Mouse (Mus musculus) heart, postnatal 0 days (tissue): ENCODE results near the gene Srrt. TPM values are rescaled to one million over a fixed set of nuclear protein-coding genes. Genes with fewer than 3 reads are reported as not detected.
"Not testable (repeated sequence)": the region's sequence is repeated elsewhere in the genome, so short reads cannot be mapped to it uniquely, and the experiment has no call there.

Experiments
- ATAC-seq: fragments of 200-750 bp; cut with Nextera tagmentation; 2 replicates; pipeline ENCODE4 v1.8.0; 2017; ENCODE audit warnings: low read depth, moderate number of reproducible peaks, moderate library complexity; ENCODE audit not compliant: insufficient read depth
- DNase-seq: peaks from one replicate; pipeline ENCODE4 v3.0.0-alpha.2; 2016; ENCODE audit warnings: low spot score
- H3K27ac ChIP-seq: fragments of 300-500 bp; sonication (generic); 2 replicates; pipeline ENCODE4 v1.5.1; 2014; ENCODE audit warnings: low read depth, mild to moderate bottlenecking
- H3K27me3 ChIP-seq: fragments of 300-500 bp; sonication (generic); 2 replicates; pipeline ENCODE4 v1.6.1; 2014; ENCODE audit warnings: low read length, mixed read lengths; ENCODE audit not compliant: control insufficient read depth, insufficient read depth
- H3K36me3 ChIP-seq: fragments of 300-500 bp; sonication (generic); replicated peaks from 2 replicates; pipeline ENCODE4 v1.6.1; 2014; ENCODE audit warnings: low read length, mixed read lengths; ENCODE audit not compliant: control insufficient read depth, insufficient read depth
- H3K4me1 ChIP-seq: fragments of 300-500 bp; sonication (generic); 2 replicates; pipeline ENCODE4 v1.6.1; 2014; ENCODE audit warnings: antibody characterized with exemption; ENCODE audit not compliant: control insufficient read depth, insufficient read depth
- H3K4me2 ChIP-seq: fragments of 300-500 bp; sonication (generic); 2 replicates; pipeline ENCODE4 v1.6.1; 2014; ENCODE audit warnings: low read depth, mild to moderate bottlenecking, low read length, moderate library complexity
- H3K4me3 ChIP-seq: fragments of 300-500 bp; sonication (generic); 2 replicates; pipeline ENCODE4 v1.5.1; 2014; ENCODE audit warnings: low read depth, low read length
- H3K9ac ChIP-seq: fragments of 300-500 bp; sonication (generic); replicated peaks from 2 replicates; pipeline ENCODE4 v1.6.1; 2014; ENCODE audit warnings: low read depth, low read length, mixed read lengths
- H3K9me3 ChIP-seq: fragments of 300-500 bp; sonication (generic); replicated peaks from 2 replicates; pipeline ENCODE4 v1.6.1; 2016; ENCODE audit warnings: low read length; ENCODE audit not compliant: control insufficient read depth
- CTCF ChIP-seq: IDR thresholded peaks from 2 replicates; pipeline ENCODE4 v1.5.1; 2016; ENCODE audit warnings: antibody characterized with exemption, control low read depth, low read depth
- EP300 ChIP-seq: IDR thresholded peaks from 2 replicates; pipeline ENCODE4 v1.6.1; 2016; ENCODE audit warnings: antibody characterized with exemption, low read depth
- WGBS: fragments of 180-500 bp; shearing (Covaris S2); extraction: QIAGEN DNeasy Blood & Tissue Kit; methylation state at CpG from one replicate; pipeline ENCODE4 v1.1.7; 2014; 5-methylcytosine and 5-hydroxymethylcytosine counted together
- polyA plus RNA-seq: library from polyadenylated mRNA; unstranded; fragments of >200 nt; fragmentation: Nextera tagmentation; extraction: Ambion mirVana; gene quantifications from 2 replicates; pipeline ENCODE4 v1.2.1, GENCODE M21; 2015
- total RNA-seq: library from RNA; depleted of rRNA; stranded (reverse); fragments of >200 nt; gene quantifications from 2 replicates; pipeline ENCODE4 v1.2.3, GENCODE M21; 2014; ENCODE audit warnings: low replicate concordance

Gene Srrt
- total and polyA plus RNA-seq, 2 experiments from 2014 or later = 34.9 to 139 TPM

- peaks cover 26% of the 10 kb centered on the region for H3K27me3 ChIP-seq
- H3K36me3 ChIP-seq = no peaks in the 10 kb centered on the region
- DNase-seq = no peak
- no peak overlapping the region for H3K4me2 ChIP-seq
- H3K9me3 ChIP-seq = no peaks in the 10 kb centered on the region; the same call in 1 of the 2 replicates
- no peak overlapping the region for H3K27ac ChIP-seq
- no peak overlapping the region for H3K4me3 ChIP-seq
- H3K9ac ChIP-seq = no peak overlapping the region
- TF ChIP-seq CTCF = peak; percentile 55
- TF ChIP-seq EP300 = no peak
- H3K4me1 ChIP-seq = peaks cover 16% of the 10 kb centered on the region
- WGBS = 67% methylated on average over 5 of the region's 5 CpGs
- no peak for ATAC-seq
Measured at GRCm38 (mm10) chr5:137285045-137285444, 22.4 kb downstream of the Srrt start.

GRCm38 (mm10) chr5:137284411-137284810 lies 23.1 kb downstream of the Srrt start:
- WGBS = 83% methylated on average over 4 of the region's 6 CpGs
- ATAC-seq, H3K9me3 ChIP-seq, H3K36me3 ChIP-seq, H3K4me3 ChIP-seq, H3K4me2 ChIP-seq, H3K9ac ChIP-seq, DNase-seq, H3K27ac ChIP-seq: not testable (repeated sequence)
- Histone ChIP-seq H3K27me3 (peaks cover 21% of the 10 kb centered on the region), H3K4me1 (peaks cover 14% of the 10 kb centered on the region)

GRCm38 (mm10) chr5:137277360-137278342 lies 29.8 kb downstream of the Srrt start:
- DNase-seq (no peak), ATAC-seq (no peak)
- H3K9me3 ChIP-seq = no peaks in the 10 kb centered on the region; the same call in 1 of the 2 replicates
- 0 out of 2 replicates have a peak, but pooled peaks cover 3% of the 10 kb centered on the region for H3K27me3 ChIP-seq
- H3K4me3 ChIP-seq = no peak overlapping the region
- TF ChIP-seq EP300 = no peak
- peak; percentile 50 for TF ChIP-seq CTCF
- H3K27ac ChIP-seq = no peak overlapping the region
- WGBS = 61% methylated on average over 18 of the region's 18 CpGs
- H3K9ac ChIP-seq = no peak overlapping the region
- no peaks in the 10 kb centered on the region for H3K4me1 ChIP-seq
- no peak overlapping the region for H3K4me2 ChIP-seq
- H3K36me3 ChIP-seq = no peaks in the 10 kb centered on the region

GRCm38 (mm10) chr5:137268131-137268910 lies 39.2 kb downstream of the Srrt start:
- no peaks in the 10 kb centered on the region for H3K27me3 ChIP-seq
- 19% methylated on average over 13 of the region's 18 CpGs for WGBS
- no peak overlapping the region for H3K9ac ChIP-seq
- no peak for TF ChIP-seq CTCF
- TF ChIP-seq EP300 = no peak
- no peaks in the 10 kb centered on the region for H3K4me1 ChIP-seq
- peaks cover 5% of the 10 kb centered on the region; the same call in 1 of the 2 replicates for H3K9me3 ChIP-seq
- no peak overlapping the region; the same call in 1 of the 2 replicates for H3K4me3 ChIP-seq
- peak overlapping the region; percentile 47 for H3K4me2 ChIP-seq
- H3K36me3 ChIP-seq = no peaks in the 10 kb centered on the region
- DNase-seq = no peak
- peak; percentile 39; the same call in 1 of the 2 replicates for ATAC-seq
- H3K27ac ChIP-seq = 0 out of 2 replicates have a peak overlapping the region, but pooled peaks have one; percentile 25

- Histone ChIP-seq H3K9me3 (no peaks in the 10 kb centered on the region), H3K27me3 (no peaks in the 10 kb centered on the region), H3K4me3 (no peak overlapping the region), H3K4me2 (no peak overlapping the region), H3K27ac (no peak overlapping the region), H3K9ac (no peak overlapping the region), H3K36me3 (no peaks in the 10 kb centered on the region), H3K4me1 (no peaks in the 10 kb centered on the region)
- DNase-seq (no peak), ATAC-seq (no peak)
- TF ChIP-seq EP300 (no peak), CTCF (no peak)
- WGBS = 89% methylated on average over 11 of the region's 11 CpGs
Measured at GRCm38 (mm10) chr5:137264787-137265186, 42.7 kb downstream of the Srrt start.
